Mouse (Mus musculus): ENCODE data around the gene Gpc3. TPM values are rescaled to one million over a fixed set of nuclear protein-coding genes. Genes with fewer than 3 reads are reported as not detected.

The Gpc3 gene
- polyA plus RNA-seq, 2 experiments = 730 to 985 TPM

DNA sequence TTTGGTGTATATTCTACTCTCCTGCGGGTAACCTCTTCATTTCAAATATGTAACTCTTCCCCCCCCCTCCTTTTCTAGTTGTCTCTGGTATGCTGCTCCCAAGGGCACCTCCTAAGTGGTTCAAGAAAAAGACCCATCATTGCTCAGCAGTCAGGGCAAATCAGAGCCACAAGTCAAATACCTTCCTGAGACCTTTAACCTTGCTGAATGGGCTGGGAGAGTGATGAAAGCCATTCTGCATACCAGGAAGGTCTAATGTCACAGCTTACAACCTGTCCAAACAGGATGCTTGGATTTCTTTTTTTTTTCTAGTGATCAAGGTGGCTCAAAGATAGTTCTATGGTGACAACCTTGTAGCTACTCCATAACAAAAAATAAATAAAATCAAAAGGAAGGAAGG is 80.0 kb downstream of the Gpc3 start:
- Histone ChIP-seq H3K36me3 (ENCODE audit: control insufficient read depth, insufficient read depth, low read length) (no peaks in the 10 kb centered on the region), H3K4me1 (ENCODE audit: control insufficient read depth, insufficient read depth, low read length) (peaks cover 20% of the 10 kb centered on the region), H3K4me3 (replicated peaks; ENCODE audit: low read length) (no peak overlapping the region), H3K27me3 (ENCODE audit: control insufficient read depth, insufficient read depth, low read length) (no peaks in the 10 kb centered on the region), H3K27ac (replicated peaks; ENCODE audit: low read depth, low read length) (no peak overlapping the region), H3K9ac (ENCODE audit: low read depth, low read length, severe bottlenecking) (no peak overlapping the region), H3K9me3 (ENCODE audit: control insufficient read depth, low read length) (no peaks in the 10 kb centered on the region), H3K4me2 (replicated peaks; ENCODE audit: low read depth, low read length, severe bottlenecking) (no peak overlapping the region)
- no peak for DNase-seq (ENCODE audit: low spot score)
- no peak for TF ChIP-seq POLR2A (IDR thresholded peaks at IDR 0.05; ENCODE audit: borderline replicate concordance, extremely low read depth, insufficient read depth, insufficient read length)
- 78% methylated on average over 1 of the region's 1 CpGs for WGBS
- ATAC-seq (ENCODE audit: low FRiP score, low read depth) = no peak

DNA sequence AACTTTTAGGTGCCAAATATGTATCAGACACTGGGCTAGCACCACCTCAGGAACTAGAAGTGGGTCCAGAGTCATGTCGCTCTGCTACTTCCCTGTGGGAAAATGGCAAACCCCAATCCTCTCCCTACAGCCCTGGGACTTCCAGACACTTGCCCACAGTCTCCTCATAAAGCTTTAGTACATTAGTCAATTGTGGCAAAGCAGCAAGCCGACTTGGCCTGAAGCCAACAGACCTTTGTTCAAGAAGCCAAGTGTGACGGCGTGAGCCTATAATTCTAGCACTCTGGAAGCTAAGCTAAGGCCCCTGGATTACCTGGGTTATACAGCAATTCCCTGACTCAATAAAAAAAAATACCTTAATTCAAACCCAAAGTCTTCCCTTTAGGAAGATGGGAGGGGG is 80.7 kb downstream of the Gpc3 start:
- Histone ChIP-seq H3K4me2 (replicated peaks; ENCODE audit: low read depth, low read length, severe bottlenecking) (no peak overlapping the region), H3K4me1 (ENCODE audit: control insufficient read depth, insufficient read depth, low read length) (peaks cover 15% of the 10 kb centered on the region), H3K9me3 (ENCODE audit: control insufficient read depth, low read length) (no peaks in the 10 kb centered on the region), H3K27me3 (ENCODE audit: control insufficient read depth, insufficient read depth, low read length) (no peaks in the 10 kb centered on the region), H3K9ac (ENCODE audit: low read depth, low read length, severe bottlenecking) (no peak overlapping the region), H3K27ac (replicated peaks; ENCODE audit: low read depth, low read length) (no peak overlapping the region), H3K4me3 (replicated peaks; ENCODE audit: low read length) (no peak overlapping the region), H3K36me3 (ENCODE audit: control insufficient read depth, insufficient read depth, low read length) (no peaks in the 10 kb centered on the region)
- TF ChIP-seq POLR2A (IDR thresholded peaks at IDR 0.05; ENCODE audit: borderline replicate concordance, extremely low read depth, insufficient read depth, insufficient read length) = no peak
- 48% methylated on average over 4 of the region's 4 CpGs for WGBS
- DNase-seq (ENCODE audit: low spot score) (peak; percentile 45), ATAC-seq (ENCODE audit: low FRiP score, low read depth) (no peak)

DNA sequence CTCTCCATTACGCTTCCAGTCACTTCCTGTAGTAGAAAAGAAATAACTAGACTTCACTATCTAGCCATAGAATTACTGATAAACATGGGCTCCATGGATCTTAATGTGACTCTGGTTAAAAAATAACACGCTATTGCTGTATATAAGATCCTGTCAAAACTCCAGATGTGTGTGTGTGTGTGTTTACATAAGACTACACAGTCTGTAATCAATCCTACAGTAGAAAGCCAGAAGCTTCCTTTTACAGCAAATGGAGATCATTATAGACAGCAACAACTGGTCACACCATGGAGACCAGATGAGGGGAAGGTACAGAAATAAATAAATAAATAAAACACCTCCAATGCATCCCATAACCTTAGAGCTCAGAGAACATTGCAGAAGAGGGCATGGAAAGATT is 81.6 kb downstream of the Gpc3 start:
- Histone ChIP-seq H3K9ac (ENCODE audit: low read depth, low read length, severe bottlenecking) (no peak overlapping the region), H3K27me3 (ENCODE audit: control insufficient read depth, insufficient read depth, low read length) (no peaks in the 10 kb centered on the region), H3K9me3 (ENCODE audit: control insufficient read depth, low read length) (no peaks in the 10 kb centered on the region), H3K27ac (replicated peaks; ENCODE audit: low read depth, low read length) (no peak overlapping the region), H3K4me1 (ENCODE audit: control insufficient read depth, insufficient read depth, low read length) (peaks cover 8% of the 10 kb centered on the region; the same call in 1 of the 2 replicates), H3K4me2 (replicated peaks; ENCODE audit: low read depth, low read length, severe bottlenecking) (no peak overlapping the region), H3K36me3 (ENCODE audit: control insufficient read depth, insufficient read depth, low read length) (no peaks in the 10 kb centered on the region), H3K4me3 (replicated peaks; ENCODE audit: low read length) (no peak overlapping the region)
- ATAC-seq (ENCODE audit: low FRiP score, low read depth) = no peak
- DNase-seq (ENCODE audit: low spot score) = no peak
- WGBS = 77% methylated on average over 2 of the region's 2 CpGs
- TF ChIP-seq POLR2A (IDR thresholded peaks at IDR 0.05; ENCODE audit: borderline replicate concordance, extremely low read depth, insufficient read depth, insufficient read length) = no peak

DNA sequence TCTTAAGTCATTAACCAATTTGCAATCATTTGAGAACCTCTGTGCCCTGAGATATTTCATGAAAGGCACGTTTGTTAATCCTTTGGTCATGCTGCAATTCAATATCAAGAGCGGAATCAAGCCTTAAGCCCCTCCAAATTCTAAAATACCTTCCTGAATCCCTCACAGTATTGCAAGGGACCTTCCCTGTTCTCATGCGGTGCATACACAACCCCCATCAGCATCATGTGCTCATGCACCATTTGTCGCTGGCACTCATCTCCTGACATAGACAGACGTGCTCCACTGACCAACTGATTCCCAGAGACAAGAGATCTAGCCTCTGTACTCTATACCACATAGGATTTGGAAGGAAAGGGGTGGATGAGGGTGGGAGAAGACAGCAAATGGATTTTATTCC is 87.7 kb downstream of the Gpc3 start:
- Histone ChIP-seq H3K36me3 (ENCODE audit: control insufficient read depth, insufficient read depth, low read length) (no peaks in the 10 kb centered on the region; the same call in 1 of the 2 replicates), H3K9me3 (ENCODE audit: control insufficient read depth, low read length) (no peaks in the 10 kb centered on the region), H3K27ac (replicated peaks; ENCODE audit: low read depth, low read length) (no peak overlapping the region), H3K4me1 (ENCODE audit: control insufficient read depth, insufficient read depth, low read length) (no peaks in the 10 kb centered on the region), H3K4me3 (replicated peaks; ENCODE audit: low read length) (no peak overlapping the region), H3K27me3 (ENCODE audit: control insufficient read depth, insufficient read depth, low read length) (no peaks in the 10 kb centered on the region), H3K9ac (ENCODE audit: low read depth, low read length, severe bottlenecking) (no peak overlapping the region), H3K4me2 (replicated peaks; ENCODE audit: low read depth, low read length, severe bottlenecking) (no peak overlapping the region)
- WGBS = 76% methylated on average over 5 of the region's 5 CpGs
- DNase-seq (ENCODE audit: low spot score) (no peak), ATAC-seq (ENCODE audit: low FRiP score, low read depth) (peak; percentile 53; the same call in 1 of the 2 replicates)
- TF ChIP-seq POLR2A (IDR thresholded peaks at IDR 0.05; ENCODE audit: borderline replicate concordance, extremely low read depth, insufficient read depth, insufficient read length) = no peak

DNA sequence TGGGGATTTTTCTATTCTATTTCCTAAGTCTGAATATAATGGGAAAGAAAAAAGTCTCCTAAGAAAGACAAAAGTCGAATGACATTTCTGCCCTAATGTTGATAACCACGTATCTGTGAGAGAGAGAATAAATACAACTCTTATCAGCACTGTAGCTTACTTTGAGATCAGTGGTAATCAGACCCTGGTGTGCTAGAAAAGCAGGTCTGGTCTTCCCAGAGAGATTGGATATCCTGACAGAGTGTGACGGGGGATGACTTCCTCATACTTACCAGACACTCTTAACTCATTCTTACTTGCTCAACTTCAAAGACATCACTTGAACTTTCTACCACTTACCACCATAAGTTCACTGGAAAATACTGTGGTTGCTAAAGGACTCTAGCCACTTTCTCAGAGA is 88.6 kb downstream of the Gpc3 start:
- ATAC-seq (ENCODE audit: low FRiP score, low read depth) = no peak
- no peak overlapping the region for H3K27ac ChIP-seq (replicated peaks; ENCODE audit: low read depth, low read length)

DNA sequence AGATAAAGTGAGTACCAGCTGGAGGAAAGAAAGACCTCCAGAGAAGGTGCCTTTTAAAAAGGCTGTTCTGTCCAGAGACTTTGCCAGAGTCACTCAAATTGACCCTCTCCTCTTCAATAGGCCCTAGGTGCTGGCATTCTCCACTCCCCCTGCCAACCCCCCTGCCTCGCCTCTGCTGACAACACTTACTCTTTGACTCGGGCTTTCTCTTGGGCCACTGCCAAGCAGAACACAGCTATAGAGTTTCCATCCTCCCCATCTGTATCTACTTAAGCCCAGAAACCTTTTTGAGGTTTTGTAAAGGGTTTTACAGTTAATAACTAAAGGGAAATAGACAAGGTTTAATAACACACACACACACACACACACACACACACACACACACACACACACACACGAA is 99.2 kb downstream of the Gpc3 start:
- no peaks in the 10 kb centered on the region for H3K27me3 ChIP-seq (ENCODE audit: control insufficient read depth, insufficient read depth, low read length)
- H3K4me3 ChIP-seq (replicated peaks; ENCODE audit: low read length) = no peak overlapping the region
- H3K36me3 ChIP-seq (ENCODE audit: control insufficient read depth, insufficient read depth, low read length) = no peaks in the 10 kb centered on the region
- 21% methylated on average over 3 of the region's 3 CpGs for WGBS
- no peak overlapping the region for H3K9ac ChIP-seq (ENCODE audit: low read depth, low read length, severe bottlenecking)
- H3K27ac ChIP-seq (replicated peaks; ENCODE audit: low read depth, low read length) = no peak overlapping the region; the same call in 1 of the 2 replicates
- no peak for TF ChIP-seq POLR2A (IDR thresholded peaks at IDR 0.05; ENCODE audit: borderline replicate concordance, extremely low read depth, insufficient read depth, insufficient read length)
- peak; percentile 89 for ATAC-seq (ENCODE audit: low FRiP score, low read depth)
- no peak overlapping the region for H3K4me2 ChIP-seq (replicated peaks; ENCODE audit: low read depth, low read length, severe bottlenecking)
- peak; percentile 73 for DNase-seq (ENCODE audit: low spot score)
- peaks cover 13% of the 10 kb centered on the region for H3K4me1 ChIP-seq (ENCODE audit: control insufficient read depth, insufficient read depth, low read length)
- H3K9me3 ChIP-seq (ENCODE audit: control insufficient read depth, low read length) = no peaks in the 10 kb centered on the region

More for the DNA sequence above, 88.6 kb downstream of the Gpc3 start:
- Histone ChIP-seq H3K4me1 (ENCODE audit: control insufficient read depth, insufficient read depth, low read length) (no peaks in the 10 kb centered on the region), H3K9me3 (ENCODE audit: control insufficient read depth, low read length) (no peaks in the 10 kb centered on the region), H3K9ac (ENCODE audit: low read depth, low read length, severe bottlenecking) (no peak overlapping the region), H3K4me2 (replicated peaks; ENCODE audit: low read depth, low read length, severe bottlenecking) (no peak overlapping the region), H3K27me3 (ENCODE audit: control insufficient read depth, insufficient read depth, low read length) (no peaks in the 10 kb centered on the region), H3K36me3 (ENCODE audit: control insufficient read depth, insufficient read depth, low read length) (no peaks in the 10 kb centered on the region; the same call in 1 of the 2 replicates), H3K4me3 (replicated peaks; ENCODE audit: low read length) (no peak overlapping the region)
- TF ChIP-seq POLR2A (IDR thresholded peaks at IDR 0.05; ENCODE audit: borderline replicate concordance, extremely low read depth, insufficient read depth, insufficient read length) = no peak
- WGBS = 70% methylated on average over 3 of the region's 3 CpGs
- no peak for DNase-seq (ENCODE audit: low spot score)
